Mouse (Mus musculus) left cerebral cortex, adult 11 months (tissue): ENCODE results near the gene Etnk1.
"Not testable (repeated sequence)": the region's sequence is repeated elsewhere in the genome, so short reads cannot be mapped to it uniquely, and the experiment has no call there.

Source experiments
- DNase-seq: peaks from one replicate; pipeline ENCODE4 v3.0.0; 2022; ENCODE audit warnings: low spot score

Gene Etnk1

GRCm38 (mm10) chr6:143171066-143171465, 4.0 kb downstream of the Etnk1 start:
- DNase-seq, result no peak

- no peak for DNase-seq
Measured at GRCm38 (mm10) chr6:143171781-143172465, 4.9 kb downstream of the Etnk1 start.

GRCm38 (mm10) chr6:143172683-143173082, 5.7 kb downstream of the Etnk1 start:
- not testable (repeated sequence) for DNase-seq

- no peak for DNase-seq
Measured at GRCm38 (mm10) chr6:143174226-143174625, 7.2 kb downstream of the Etnk1 start.

GRCm38 (mm10) chr6:143174906-143175656, 8.1 kb downstream of the Etnk1 start:
- DNase-seq, result no peak

- DNase-seq, result no peak
Measured at GRCm38 (mm10) chr6:143176076-143176475, 9.1 kb downstream of the Etnk1 start.

GRCm38 (mm10) chr6:143176591-143176990, 9.6 kb downstream of the Etnk1 start:
- no peak for DNase-seq

- no peak for DNase-seq
Measured at GRCm38 (mm10) chr6:143179181-143179580, 12.2 kb downstream of the Etnk1 start.

- DNase-seq, result no peak
Measured at GRCm38 (mm10) chr6:143179733-143180132, 12.7 kb downstream of the Etnk1 start.

GRCm38 (mm10) chr6:143180511-143180910, 13.5 kb downstream of the Etnk1 start:
- DNase-seq, result no peak

GRCm38 (mm10) chr6:143184099-143184498, 17.1 kb downstream of the Etnk1 start:
- no peak for DNase-seq

GRCm38 (mm10) chr6:143184745-143185144, 17.7 kb downstream of the Etnk1 start:
- no peak for DNase-seq

GRCm38 (mm10) chr6:143190838-143191476, 23.9 kb downstream of the Etnk1 start:
- no peak for DNase-seq

GRCm38 (mm10) chr6:143191477-143192098, 24.6 kb downstream of the Etnk1 start:
- DNase-seq, result no peak

- DNase-seq, result no peak
Measured at GRCm38 (mm10) chr6:143192709-143193108, 25.7 kb downstream of the Etnk1 start.

- DNase-seq, result no peak
Measured at GRCm38 (mm10) chr6:143193166-143193565, 26.1 kb downstream of the Etnk1 start.

- DNase-seq, result no peak
Measured at GRCm38 (mm10) chr6:143193641-143194040, 26.6 kb downstream of the Etnk1 start.

- no peak for DNase-seq
Measured at GRCm38 (mm10) chr6:143197053-143197452, 30.0 kb downstream of the Etnk1 start.

- no peak for DNase-seq
Measured at GRCm38 (mm10) chr6:143198421-143198820, 31.4 kb downstream of the Etnk1 start.

GRCm38 (mm10) chr6:143203097-143203496, 36.1 kb downstream of the Etnk1 start:
- no peak for DNase-seq

GRCm38 (mm10) chr6:143208880-143209279, 41.9 kb downstream of the Etnk1 start:
- DNase-seq, result no peak

GRCm38 (mm10) chr6:143212766-143213165, 45.7 kb downstream of the Etnk1 start:
- no peak for DNase-seq

- no peak for DNase-seq
Measured at GRCm38 (mm10) chr6:143213461-143213860, 46.4 kb downstream of the Etnk1 start.
